Mouse (Mus musculus) forebrain, postnatal 0 days (tissue): ENCODE results near the gene Setd4. TPM values are rescaled to one million over a fixed set of nuclear protein-coding genes. Genes with fewer than 3 reads are reported as not detected.
A peak's percentile ranks its signal among the peaks of the same experiment; 100 is the strongest.

Source experiments
- ATAC-seq: fragments of 200-750 bp; cut with Nextera tagmentation; 2 replicates; pipeline ENCODE4 v1.8.0; 2017; ENCODE audit warnings: mild to moderate bottlenecking, moderate library complexity
- DNase-seq: peaks from one replicate; pipeline ENCODE4 v3.0.0-alpha.2; 2015
- H3K27ac ChIP-seq: fragments of 300-500 bp; sonication (generic); 2 replicates; pipeline ENCODE4 v1.5.1; 2014; ENCODE audit warnings: low read depth, mild to moderate bottlenecking, antibody characterized with exemption, low read length, moderate library complexity, mixed read lengths
- H3K27me3 ChIP-seq: fragments of 300-500 bp; sonication (generic); 2 replicates; pipeline ENCODE4 v1.6.1; 2014; ENCODE audit warnings: mild to moderate bottlenecking, low read length, mixed read lengths; ENCODE audit not compliant: insufficient read depth
- H3K36me3 ChIP-seq: fragments of 300-500 bp; sonication (generic); 2 replicates; pipeline ENCODE4 v1.6.1; 2014; ENCODE audit warnings: mild to moderate bottlenecking, moderate library complexity; ENCODE audit not compliant: insufficient read depth
- H3K4me1 ChIP-seq: fragments of 300-500 bp; sonication (generic); 2 replicates; pipeline ENCODE4 v1.6.1; 2014; ENCODE audit warnings: antibody characterized with exemption; ENCODE audit not compliant: insufficient read depth
- H3K4me2 ChIP-seq: fragments of 300-500 bp; sonication (generic); 2 replicates; pipeline ENCODE4 v1.6.1; 2014; ENCODE audit warnings: low read depth, mild to moderate bottlenecking, moderate library complexity
- H3K4me3 ChIP-seq: fragments of 300-500 bp; sonication (generic); 2 replicates; pipeline ENCODE4 v1.5.1; 2014; ENCODE audit warnings: low read depth, low read length, mixed read lengths
- H3K9ac ChIP-seq: fragments of 300-500 bp; sonication (generic); 2 replicates; pipeline ENCODE4 v1.6.1; 2014; ENCODE audit warnings: mild to moderate bottlenecking
- H3K9me3 ChIP-seq: fragments of 300-500 bp; sonication (generic); 2 replicates; pipeline ENCODE4 v1.6.1; 2016; ENCODE audit warnings: low read length
- CTCF ChIP-seq: sonication (generic); IDR thresholded peaks from 2 replicates; pipeline ENCODE4 v1.5.1; 2016; ENCODE audit warnings: antibody characterized with exemption, control low read depth, low read depth
- WGBS: fragments of 180-500 bp; shearing (Covaris S2); extraction: QIAGEN DNeasy Blood & Tissue Kit; methylation state at CpG from one replicate; pipeline ENCODE4 v1.1.7; 2014; 5-methylcytosine and 5-hydroxymethylcytosine counted together
- polyA plus RNA-seq: library from polyadenylated mRNA; unstranded; fragments of >200 nt; fragmentation: Nextera tagmentation; extraction: Ambion mirVana; gene quantifications from 2 replicates; pipeline ENCODE4 v1.2.1, GENCODE M21; 2015
- total RNA-seq: library from RNA; depleted of rRNA; stranded (reverse); fragments of >200 nt; gene quantifications from 2 replicates; pipeline ENCODE4 v1.2.3, GENCODE M21; 2014; rRNA removed

Gene Setd4
- total and polyA plus RNA-seq, 2 experiments from 2014 or later: 14.7 to 15.9 TPM

- no peak for TF ChIP-seq CTCF
- Histone ChIP-seq H3K9ac (no peak overlapping the region), H3K4me1 (no peaks in the 10 kb centered on the region), H3K9me3 (no peaks in the 10 kb centered on the region), H3K4me2 (no peak overlapping the region), H3K4me3 (no peak overlapping the region), H3K27ac (no peak overlapping the region), H3K27me3 (no peaks in the 10 kb centered on the region), H3K36me3 (no peaks in the 10 kb centered on the region)
- DNase-seq (no peak), ATAC-seq (no peak)
- WGBS: 87% methylated on average over 4 of the region's 4 CpGs
Measured at GRCm38 (mm10) chr16:93544931-93545330, 58.9 kb downstream of the Setd4 start.

- Histone ChIP-seq H3K9me3 (no peaks in the 10 kb centered on the region), H3K27me3 (no peaks in the 10 kb centered on the region), H3K4me2 (0 out of 2 replicates have a peak overlapping the region, but pooled peaks have one; percentile 19), H3K36me3 (no peaks in the 10 kb centered on the region), H3K4me1 (no peaks in the 10 kb centered on the region), H3K9ac (no peak overlapping the region), H3K4me3 (no peak overlapping the region), H3K27ac (no peak overlapping the region)
- under 1% methylated on average over 8 of the region's 8 CpGs for WGBS
- DNase-seq (peak; percentile 93), ATAC-seq (peak; percentile 91)
- TF ChIP-seq CTCF: peak; percentile 85
Measured at GRCm38 (mm10) chr16:93543704-93544103, 60.2 kb downstream of the Setd4 start.

GRCm38 (mm10) chr16:93539891-93540290 lies 64.0 kb downstream of the Setd4 start:
- Histone ChIP-seq H3K4me3 (no peak overlapping the region), H3K9me3 (no peaks in the 10 kb centered on the region), H3K36me3 (no peaks in the 10 kb centered on the region), H3K27me3 (no peaks in the 10 kb centered on the region), H3K27ac (no peak overlapping the region), H3K9ac (no peak overlapping the region), H3K4me2 (no peak overlapping the region), H3K4me1 (no peaks in the 10 kb centered on the region)
- WGBS: 69% methylated on average over 3 of the region's 3 CpGs
- no peak for TF ChIP-seq CTCF
- DNase-seq (no peak), ATAC-seq (no peak)

- ATAC-seq: no peak
- 88% methylated on average over 6 of the region's 6 CpGs for WGBS
- no peaks in the 10 kb centered on the region for H3K9me3 ChIP-seq
- H3K27ac ChIP-seq: no peak overlapping the region
- no peak for TF ChIP-seq CTCF
- no peaks in the 10 kb centered on the region for H3K4me1 ChIP-seq
- no peak overlapping the region for H3K9ac ChIP-seq
- DNase-seq: no peak
- H3K4me2 ChIP-seq: no peak overlapping the region
- H3K27me3 ChIP-seq: no peaks in the 10 kb centered on the region
- no peaks in the 10 kb centered on the region for H3K36me3 ChIP-seq
- no peak overlapping the region for H3K4me3 ChIP-seq
Measured at GRCm38 (mm10) chr16:93535151-93535853, 68.6 kb downstream of the Setd4 start.

Other genes starting within 250 kb of the Setd4 start
- 58.2 and 68.8 TPM in 2 replicates for gene Cbr1, start 1.8 kb upstream of the Setd4 start, total RNA-seq
- 109 and 111 TPM in 2 replicates for gene Cbr1, start 1.8 kb upstream of the Setd4 start, polyA plus RNA-seq
- not detected in 2 replicates for gene Gm5678, start 24.0 kb upstream of the Setd4 start, total RNA-seq
- not detected in 2 replicates for gene Gm5678, start 24.0 kb upstream of the Setd4 start, polyA plus RNA-seq
- 1.9 and 3.8 TPM in 2 replicates for gene Cbr3, start 79.2 kb upstream of the Setd4 start, total RNA-seq
- gene Cbr3, start 79.2 kb upstream of the Setd4 start, polyA plus RNA-seq: 5.0 and 5.3 TPM in 2 replicates
- gene Dop1b, start 107.8 kb upstream of the Setd4 start, total RNA-seq: 38.7 and 48.4 TPM in 2 replicates
- gene Dop1b, start 107.8 kb upstream of the Setd4 start, polyA plus RNA-seq: 19.4 and 22.0 TPM in 2 replicates
- gene Morc3, start 228.1 kb upstream of the Setd4 start, total RNA-seq: 53.5 and 61.7 TPM in 2 replicates
- gene Morc3, start 228.1 kb upstream of the Setd4 start, polyA plus RNA-seq: 18.6 and 25.8 TPM in 2 replicates